Mouse (Mus musculus): ENCODE data around the gene Dnlz.

DNA sequence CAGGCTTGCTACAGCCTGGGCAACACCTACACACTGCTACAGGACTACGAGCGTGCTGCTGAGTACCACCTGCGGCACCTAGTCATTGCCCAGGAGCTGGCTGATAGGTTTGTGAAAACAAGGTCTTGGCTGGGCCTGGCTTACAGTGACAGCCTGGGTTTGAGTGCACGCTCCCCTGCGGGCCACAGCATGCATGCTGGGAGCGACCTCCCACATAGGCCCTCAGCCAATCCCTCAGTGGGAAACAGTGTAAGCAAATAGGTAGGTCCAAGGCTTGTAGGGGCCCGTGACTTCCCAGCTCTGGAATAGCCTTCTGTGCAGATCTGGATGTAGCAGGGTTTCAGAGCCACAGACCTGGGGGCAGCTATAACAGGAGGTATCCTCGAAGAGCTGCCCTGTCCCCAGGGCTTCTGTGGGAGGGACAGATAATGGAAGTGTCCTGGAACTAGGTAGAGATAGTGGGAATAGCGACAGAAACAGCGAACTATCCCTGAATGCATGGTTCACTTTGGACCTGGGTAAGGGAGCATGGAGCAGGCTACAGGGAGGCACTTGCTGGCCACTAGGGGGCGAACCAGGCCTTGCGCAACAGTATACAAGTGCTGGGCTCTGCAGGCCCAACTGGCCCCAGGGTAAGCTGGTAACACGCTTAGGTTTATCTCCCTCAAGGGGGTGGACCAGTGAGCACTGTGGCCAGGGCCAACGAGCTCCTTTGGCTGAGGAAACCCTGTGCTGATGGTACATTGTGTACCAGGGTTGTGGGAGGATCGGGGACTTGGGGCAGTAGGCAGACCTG is 26.3 kb downstream of the Dnlz start:
- TF ChIP-seq EP300 (IDR thresholded peaks at IDR 0.05; ENCODE audit: low read depth) (no peak), CTCF (IDR thresholded peaks at IDR 0.05; ENCODE audit: low read depth) (peak; percentile 99)

Measured in liver, embryonic 14.5 days (tissue).